Mouse (Mus musculus): ENCODE data around the gene Gm15737. TPM values are rescaled to one million over a fixed set of nuclear protein-coding genes. Genes with fewer than 3 reads are reported as not detected.

Gm15737 gene
- polyA plus RNA-seq, 1 experiment from 2014 or later: not detected

DNA sequence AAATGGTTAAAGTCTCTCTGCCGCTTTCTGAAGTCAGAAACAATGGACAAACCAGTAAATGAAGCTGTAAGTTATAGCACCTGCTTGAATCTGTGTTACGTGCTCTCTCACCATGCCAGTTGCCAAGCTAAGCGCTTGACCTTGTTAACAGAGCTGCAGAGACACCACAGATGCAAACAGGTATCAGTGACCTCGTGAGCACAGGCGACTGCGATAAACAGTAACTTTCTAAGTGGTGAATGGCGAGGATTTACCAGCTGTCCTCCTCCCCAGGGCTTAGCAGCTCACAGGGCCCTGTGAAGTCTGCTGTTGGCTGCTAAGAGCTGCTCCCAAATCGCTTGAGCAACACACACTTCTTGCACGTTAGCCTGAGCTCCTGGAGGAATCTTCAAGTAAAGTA is 6.6 kb upstream of the Gm15737 start:
- no peaks in the 10 kb centered on the region for H3K4me1 ChIP-seq (ENCODE audit: control insufficient read depth, insufficient read depth, low read length)
- 79% methylated on average over 9 of the region's 9 CpGs for WGBS
- no peaks in the 10 kb centered on the region for H3K9me3 ChIP-seq (ENCODE audit: control insufficient read depth, low read length)
- ATAC-seq (ENCODE audit: low FRiP score): no peak
- no peak overlapping the region for H3K4me3 ChIP-seq (ENCODE audit: low read depth, low read length)
- no peak overlapping the region for H3K4me2 ChIP-seq
- no peak overlapping the region for H3K9ac ChIP-seq (ENCODE audit: low read length)
- H3K36me3 ChIP-seq (ENCODE audit: control insufficient read depth, insufficient read depth, low read length): no peaks in the 10 kb centered on the region
- no peaks in the 10 kb centered on the region for H3K27me3 ChIP-seq (ENCODE audit: control insufficient read depth, insufficient read depth, low read length)
- DNase-seq (ENCODE audit: low spot score, missing footprints): no peak
- H3K27ac ChIP-seq (ENCODE audit: low read depth, low read length): no peak overlapping the region

DNA sequence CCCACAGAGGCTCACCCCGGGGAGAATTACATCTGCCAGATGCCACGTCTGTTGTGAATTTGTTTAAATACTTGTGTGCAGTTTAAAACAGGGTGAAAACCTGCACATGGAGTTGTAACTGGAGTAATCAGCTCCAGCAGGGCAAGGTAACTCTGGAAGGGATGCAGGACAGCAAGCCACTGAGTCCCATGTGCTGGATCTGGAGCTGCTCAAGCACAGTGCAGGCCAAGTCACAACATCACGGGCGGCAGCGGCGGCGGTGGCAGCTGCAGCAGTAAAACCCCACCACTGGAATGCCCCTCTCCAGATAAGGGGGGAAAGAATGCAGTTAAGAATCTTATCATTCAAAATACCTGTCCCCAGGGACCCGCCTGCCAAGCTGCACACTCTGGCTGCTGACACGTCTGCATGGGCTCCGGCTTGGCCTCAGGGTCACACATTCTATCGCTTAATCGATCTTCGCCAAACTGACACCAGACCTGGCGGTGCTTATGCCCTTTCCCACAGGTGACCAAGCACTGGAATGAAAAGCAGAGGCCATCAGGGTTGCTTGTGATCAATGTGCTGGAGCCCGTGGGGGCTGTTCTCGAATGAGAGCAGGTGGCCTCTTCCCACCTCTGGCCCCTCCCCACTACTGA is 544 bp downstream of the Gm15737 start:
- ATAC-seq (ENCODE audit: low FRiP score): peak; percentile 61; the same call in 1 of the 2 replicates
- no peak overlapping the region for H3K27ac ChIP-seq (ENCODE audit: low read depth, low read length)
- H3K9me3 ChIP-seq (ENCODE audit: control insufficient read depth, low read length): no peaks in the 10 kb centered on the region
- H3K36me3 ChIP-seq (ENCODE audit: control insufficient read depth, insufficient read depth, low read length): no peaks in the 10 kb centered on the region
- no peak overlapping the region for H3K4me3 ChIP-seq (ENCODE audit: low read depth, low read length)
- DNase-seq (ENCODE audit: low spot score, missing footprints): no peak
- H3K4me1 ChIP-seq (ENCODE audit: control insufficient read depth, insufficient read depth, low read length): no peaks in the 10 kb centered on the region
- WGBS: 74% methylated on average over 15 of the region's 16 CpGs
- H3K9ac ChIP-seq (ENCODE audit: low read length): no peak overlapping the region
- H3K4me2 ChIP-seq: no peak overlapping the region
- no peaks in the 10 kb centered on the region for H3K27me3 ChIP-seq (ENCODE audit: control insufficient read depth, insufficient read depth, low read length)

DNA sequence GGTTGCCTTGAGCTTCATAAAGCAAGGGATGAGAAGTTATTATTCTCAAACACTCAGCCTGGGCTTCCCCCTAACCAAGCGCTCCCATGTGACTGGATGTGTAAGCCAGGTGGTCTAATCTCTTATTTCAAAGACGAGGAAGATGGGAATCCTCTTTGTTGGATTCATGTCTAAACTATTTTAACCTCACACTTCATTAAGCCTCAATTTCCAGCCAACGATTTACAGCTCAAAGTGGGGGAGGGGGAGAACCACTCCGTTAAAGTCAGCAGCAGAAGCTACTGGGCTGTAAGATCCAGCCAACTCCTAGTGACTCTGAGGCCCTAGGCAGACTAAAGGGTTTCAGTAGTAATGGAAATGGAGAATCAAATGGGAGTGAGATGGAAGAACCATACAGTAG is 2.7 kb downstream of the Gm15737 start:
- WGBS: 64% methylated on average over 4 of the region's 4 CpGs
- no peaks in the 10 kb centered on the region for H3K36me3 ChIP-seq (ENCODE audit: control insufficient read depth, insufficient read depth, low read length)
- H3K27ac ChIP-seq (ENCODE audit: low read depth, low read length): no peak overlapping the region
- no peak overlapping the region for H3K9ac ChIP-seq (ENCODE audit: low read length)
- ATAC-seq (ENCODE audit: low FRiP score): no peak
- H3K9me3 ChIP-seq (ENCODE audit: control insufficient read depth, low read length): no peaks in the 10 kb centered on the region
- H3K4me1 ChIP-seq (ENCODE audit: control insufficient read depth, insufficient read depth, low read length): no peaks in the 10 kb centered on the region
- no peak overlapping the region for H3K4me3 ChIP-seq (ENCODE audit: low read depth, low read length)
- no peak overlapping the region for H3K4me2 ChIP-seq
- no peak for DNase-seq (ENCODE audit: low spot score, missing footprints)
- H3K27me3 ChIP-seq (ENCODE audit: control insufficient read depth, insufficient read depth, low read length): no peaks in the 10 kb centered on the region

DNA sequence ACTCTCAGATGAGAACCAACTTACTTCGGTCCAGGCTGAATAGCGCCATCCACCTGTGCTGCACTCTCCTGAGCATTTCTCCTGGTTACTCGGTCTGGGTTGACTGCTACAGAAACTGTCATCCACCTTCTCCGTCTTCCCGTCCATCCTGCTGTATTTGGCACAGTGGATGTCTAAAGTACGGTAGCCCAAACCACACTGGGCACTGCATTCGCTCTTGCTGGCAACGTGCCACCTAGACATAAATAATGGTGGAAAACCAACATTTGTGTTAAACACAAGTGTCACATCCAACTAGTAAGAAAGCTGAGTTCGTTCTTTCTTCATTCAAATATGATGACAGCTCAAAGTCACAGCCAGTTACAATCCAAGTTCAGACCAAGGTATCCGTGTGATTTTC is 3.6 kb downstream of the Gm15737 start:
- WGBS: 92% methylated on average over 10 of the region's 10 CpGs
- no peak overlapping the region for H3K4me2 ChIP-seq
- H3K9ac ChIP-seq (ENCODE audit: low read length): no peak overlapping the region
- no peak overlapping the region for H3K4me3 ChIP-seq (ENCODE audit: low read depth, low read length)
- no peaks in the 10 kb centered on the region for H3K36me3 ChIP-seq (ENCODE audit: control insufficient read depth, insufficient read depth, low read length)
- H3K27me3 ChIP-seq (ENCODE audit: control insufficient read depth, insufficient read depth, low read length): no peaks in the 10 kb centered on the region
- H3K27ac ChIP-seq (ENCODE audit: low read depth, low read length): no peak overlapping the region
- DNase-seq (ENCODE audit: low spot score, missing footprints) (no peak), ATAC-seq (ENCODE audit: low FRiP score) (no peak)
- no peaks in the 10 kb centered on the region for H3K4me1 ChIP-seq (ENCODE audit: control insufficient read depth, insufficient read depth, low read length)
- H3K9me3 ChIP-seq (ENCODE audit: control insufficient read depth, low read length): no peaks in the 10 kb centered on the region

DNA sequence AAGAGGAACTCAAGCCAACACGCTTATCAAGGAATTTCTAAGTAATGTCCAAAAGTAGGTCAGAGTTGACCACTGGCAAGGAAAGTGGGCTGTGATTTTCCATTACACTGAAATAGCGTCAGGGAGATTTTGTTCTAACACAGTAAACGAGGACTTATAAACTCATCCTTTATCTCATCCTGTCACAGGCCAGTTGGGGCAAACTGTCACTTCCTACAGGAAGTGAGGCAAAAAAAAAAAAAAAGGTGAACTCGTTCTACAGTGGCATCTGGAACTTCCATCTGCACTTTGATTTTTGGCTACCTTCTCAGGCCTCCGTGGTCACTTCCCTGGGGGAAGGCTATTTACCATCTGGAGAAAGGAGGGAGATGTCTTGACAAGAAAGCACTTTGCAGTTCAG is 5.7 kb downstream of the Gm15737 start:
- Histone ChIP-seq H3K27me3 (ENCODE audit: control insufficient read depth, insufficient read depth, low read length) (no peaks in the 10 kb centered on the region), H3K27ac (ENCODE audit: low read depth, low read length) (no peak overlapping the region), H3K36me3 (ENCODE audit: control insufficient read depth, insufficient read depth, low read length) (no peaks in the 10 kb centered on the region), H3K9me3 (ENCODE audit: control insufficient read depth, low read length) (no peaks in the 10 kb centered on the region), H3K4me1 (ENCODE audit: control insufficient read depth, insufficient read depth, low read length) (no peaks in the 10 kb centered on the region), H3K9ac (ENCODE audit: low read length) (no peak overlapping the region), H3K4me2 (no peak overlapping the region), H3K4me3 (ENCODE audit: low read depth, low read length) (no peak overlapping the region)
- DNase-seq (ENCODE audit: low spot score, missing footprints) (no peak), ATAC-seq (ENCODE audit: low FRiP score) (no peak)
- WGBS: 90% methylated on average over 5 of the region's 5 CpGs

DNA sequence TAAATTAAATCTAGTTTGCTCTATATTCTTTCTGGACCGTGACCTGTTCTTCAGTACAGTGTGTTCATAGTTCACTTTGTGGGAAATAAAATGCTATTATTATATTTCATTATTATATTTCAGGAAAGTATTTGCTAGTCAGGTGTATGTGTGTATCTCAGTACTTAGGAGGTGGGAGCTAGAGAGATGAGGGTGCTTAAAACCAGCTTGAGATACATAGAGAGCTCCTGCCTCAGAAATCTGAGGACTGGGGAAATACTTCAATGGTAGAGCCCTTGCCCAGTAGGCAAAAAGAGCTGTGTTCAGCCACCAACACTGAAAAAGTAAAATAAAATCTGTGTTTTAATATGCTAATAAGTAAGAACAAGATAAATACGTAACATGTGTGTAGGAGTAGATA is 6.2 kb downstream of the Gm15737 start:
- 86% methylated on average over 2 of the region's 2 CpGs for WGBS
- no peak overlapping the region for H3K4me2 ChIP-seq
- no peak overlapping the region for H3K9ac ChIP-seq (ENCODE audit: low read length)
- H3K36me3 ChIP-seq (ENCODE audit: control insufficient read depth, insufficient read depth, low read length): no peaks in the 10 kb centered on the region
- no peak for DNase-seq (ENCODE audit: low spot score, missing footprints)
- H3K27me3 ChIP-seq (ENCODE audit: control insufficient read depth, insufficient read depth, low read length): no peaks in the 10 kb centered on the region
- H3K4me3 ChIP-seq (ENCODE audit: low read depth, low read length): no peak overlapping the region
- no peaks in the 10 kb centered on the region for H3K4me1 ChIP-seq (ENCODE audit: control insufficient read depth, insufficient read depth, low read length)
- ATAC-seq (ENCODE audit: low FRiP score): no peak
- no peak overlapping the region for H3K27ac ChIP-seq (ENCODE audit: low read depth, low read length)
- H3K9me3 ChIP-seq (ENCODE audit: control insufficient read depth, low read length): no peaks in the 10 kb centered on the region

DNA sequence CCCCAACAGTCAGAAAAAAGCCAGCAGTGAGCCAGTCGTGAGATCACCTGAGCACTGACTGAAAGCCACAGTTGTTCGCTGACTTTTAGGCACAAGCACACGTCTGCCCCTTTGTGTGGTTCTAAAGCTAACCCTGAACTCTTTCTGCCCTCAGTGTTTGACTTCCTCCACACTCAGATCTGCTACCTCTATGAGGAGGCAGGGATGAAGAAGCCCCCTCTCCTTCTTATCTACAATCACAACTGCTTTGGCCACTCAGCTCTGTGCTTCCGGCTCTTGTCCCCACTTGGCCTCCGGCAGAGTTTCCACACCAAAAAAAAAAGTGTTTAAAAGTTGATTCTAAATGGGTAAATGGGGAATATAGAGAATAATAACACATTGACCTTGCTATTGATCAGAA is 7.0 kb downstream of the Gm15737 start:
- Histone ChIP-seq H3K9ac (ENCODE audit: low read length) (no peak overlapping the region), H3K36me3 (ENCODE audit: control insufficient read depth, insufficient read depth, low read length) (no peaks in the 10 kb centered on the region), H3K27ac (ENCODE audit: low read depth, low read length) (no peak overlapping the region), H3K4me2 (no peak overlapping the region), H3K4me1 (ENCODE audit: control insufficient read depth, insufficient read depth, low read length) (no peaks in the 10 kb centered on the region), H3K9me3 (ENCODE audit: control insufficient read depth, low read length) (no peaks in the 10 kb centered on the region), H3K27me3 (ENCODE audit: control insufficient read depth, insufficient read depth, low read length) (no peaks in the 10 kb centered on the region; the same call in 1 of the 2 replicates), H3K4me3 (ENCODE audit: low read depth, low read length) (no peak overlapping the region)
- ATAC-seq (ENCODE audit: low FRiP score) (no peak), DNase-seq (ENCODE audit: low spot score, missing footprints) (no peak)
- WGBS: 87% methylated on average over 5 of the region's 5 CpGs

DNA sequence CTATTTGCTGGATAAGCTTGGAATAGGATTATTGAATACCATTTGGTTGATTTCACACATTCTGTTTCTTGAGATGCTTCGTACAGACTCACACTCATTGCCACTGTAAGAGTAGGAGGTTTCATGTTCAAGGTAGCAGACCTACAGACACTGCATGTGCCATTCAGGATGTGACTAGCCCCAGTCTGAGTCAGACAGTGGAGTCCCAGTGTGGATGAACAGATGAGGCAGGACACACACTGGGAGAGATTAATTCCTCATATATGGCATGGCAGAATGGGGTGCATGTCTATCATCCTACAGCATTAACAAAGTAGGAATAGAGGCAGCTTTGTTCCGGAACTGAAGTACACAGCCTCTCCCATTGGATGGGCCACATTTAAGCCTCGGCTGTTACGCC is 8.1 kb downstream of the Gm15737 start:
- DNase-seq (ENCODE audit: low spot score, missing footprints) (no peak), ATAC-seq (ENCODE audit: low FRiP score) (no peak)
- Histone ChIP-seq H3K9me3 (ENCODE audit: control insufficient read depth, low read length) (no peaks in the 10 kb centered on the region), H3K4me2 (no peak overlapping the region), H3K4me1 (ENCODE audit: control insufficient read depth, insufficient read depth, low read length) (no peaks in the 10 kb centered on the region), H3K27me3 (ENCODE audit: control insufficient read depth, insufficient read depth, low read length) (peaks cover 5% of the 10 kb centered on the region; the same call in 1 of the 2 replicates), H3K27ac (ENCODE audit: low read depth, low read length) (no peak overlapping the region), H3K4me3 (ENCODE audit: low read depth, low read length) (no peak overlapping the region), H3K9ac (ENCODE audit: low read length) (no peak overlapping the region), H3K36me3 (ENCODE audit: control insufficient read depth, insufficient read depth, low read length) (no peaks in the 10 kb centered on the region)
- WGBS: 95% methylated on average over 4 of the region's 4 CpGs

DNA sequence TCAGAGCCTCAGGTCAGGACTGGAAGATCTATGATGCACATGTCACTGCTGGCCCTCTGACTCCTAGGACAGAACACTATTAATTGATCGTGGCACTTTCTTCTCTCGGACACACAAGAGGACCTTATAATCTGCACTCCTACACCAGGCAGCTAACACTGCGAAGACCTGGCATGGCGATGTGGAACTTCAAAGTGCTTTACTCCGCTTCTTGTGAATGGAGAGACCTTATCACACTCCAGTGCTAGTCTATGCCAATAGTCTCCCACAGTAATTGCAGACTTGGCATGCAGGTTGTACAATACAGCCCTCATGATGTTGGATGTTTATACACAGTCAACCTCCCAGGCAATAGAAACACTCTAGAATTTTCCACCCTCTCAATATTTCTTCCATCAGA is 9.6 kb downstream of the Gm15737 start:
- peaks cover 11% of the 10 kb centered on the region for H3K4me1 ChIP-seq (ENCODE audit: control insufficient read depth, insufficient read depth, low read length)
- no peaks in the 10 kb centered on the region for H3K9me3 ChIP-seq (ENCODE audit: control insufficient read depth, low read length)
- no peaks in the 10 kb centered on the region for H3K36me3 ChIP-seq (ENCODE audit: control insufficient read depth, insufficient read depth, low read length)
- peaks cover 5% of the 10 kb centered on the region; the same call in 1 of the 2 replicates for H3K27me3 ChIP-seq (ENCODE audit: control insufficient read depth, insufficient read depth, low read length)
- H3K4me3 ChIP-seq (ENCODE audit: low read depth, low read length): no peak overlapping the region
- ATAC-seq (ENCODE audit: low FRiP score) (no peak), DNase-seq (ENCODE audit: low spot score, missing footprints) (no peak)
- no peak overlapping the region for H3K9ac ChIP-seq (ENCODE audit: low read length)
- WGBS: 93% methylated on average over 5 of the region's 5 CpGs
- no peak overlapping the region for H3K27ac ChIP-seq (ENCODE audit: low read depth, low read length)
- H3K4me2 ChIP-seq: no peak overlapping the region

All from midbrain, embryonic 11.5 days (tissue).